Mouse (Mus musculus): ENCODE results near the gene Bin2. TPM values are rescaled to one million over a fixed set of nuclear protein-coding genes. Genes with fewer than 3 reads are reported as not detected.

The Bin2 gene
- total RNA-seq, 2 experiments from 2014 or later, result 5.6 to 6.2 TPM

DNA sequence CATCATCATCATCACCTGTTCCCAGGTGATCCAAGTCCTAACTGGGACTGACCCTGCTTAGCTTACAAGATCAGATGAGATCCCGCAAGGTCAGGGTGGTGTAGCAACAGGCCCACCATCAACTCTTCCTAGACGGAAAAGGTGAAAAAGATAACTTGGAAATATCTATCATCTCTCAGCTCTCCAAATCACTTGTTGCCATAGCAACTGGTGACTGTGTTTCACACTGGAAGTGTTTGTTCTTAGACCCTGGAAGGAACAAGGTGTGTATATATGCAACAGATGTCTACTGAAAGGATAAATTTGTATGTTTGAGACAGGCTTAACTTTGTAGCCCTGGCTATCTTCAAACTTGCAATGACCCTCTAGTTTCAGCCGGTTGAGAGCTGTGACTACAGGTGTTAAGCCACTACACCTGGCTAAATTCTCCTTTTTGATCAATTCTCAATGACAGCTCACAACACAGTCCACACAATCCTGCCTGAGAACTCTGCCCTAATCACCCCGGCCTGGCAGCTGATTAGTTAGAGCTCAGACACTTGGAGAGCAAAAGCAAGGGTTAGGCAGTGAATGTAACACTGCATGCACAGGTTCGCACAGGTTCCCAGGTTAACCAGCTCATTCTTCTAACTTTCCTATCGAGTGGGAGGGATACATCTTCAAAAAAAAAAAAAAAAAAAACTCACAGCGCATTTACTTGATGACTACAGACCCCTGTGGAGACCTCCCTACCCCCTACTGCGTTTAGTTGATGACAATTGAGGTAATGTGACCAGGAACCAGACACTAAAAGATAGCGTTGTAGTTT, 3.7 kb downstream of the Bin2 start:
- no peak for DNase-seq (ENCODE audit: low spot score in 2 of 2)
- intact Hi-C loops (cut with DNase I), result no loop called here

DNA sequence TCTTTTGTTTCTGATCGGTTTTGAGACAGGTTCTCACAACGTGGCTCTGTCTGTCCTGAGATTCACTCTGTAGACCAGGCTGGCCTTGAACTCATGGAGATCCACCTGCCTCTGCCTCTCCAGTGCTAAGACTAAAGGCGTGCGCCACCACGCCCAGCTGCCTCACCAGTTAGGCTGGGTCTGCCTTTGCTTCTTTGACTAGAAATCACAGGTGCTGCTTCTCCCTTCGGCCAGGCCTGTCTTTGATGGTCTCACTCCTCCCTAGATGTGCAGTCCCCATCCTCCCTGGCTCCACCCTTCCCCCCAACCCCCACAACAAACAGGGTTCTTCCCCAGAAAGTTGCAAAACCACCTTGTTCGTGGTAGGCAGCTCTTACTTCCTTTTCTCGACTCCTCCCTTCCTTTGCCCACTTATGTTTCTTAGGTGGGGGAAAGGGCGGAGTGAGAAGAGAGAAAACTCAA, 4.5 kb downstream of the Bin2 start:
- DNase-seq (ENCODE audit: low spot score in 2 of 2), result no peak
- intact Hi-C loops (cut with DNase I), result no loop called here

DNA sequence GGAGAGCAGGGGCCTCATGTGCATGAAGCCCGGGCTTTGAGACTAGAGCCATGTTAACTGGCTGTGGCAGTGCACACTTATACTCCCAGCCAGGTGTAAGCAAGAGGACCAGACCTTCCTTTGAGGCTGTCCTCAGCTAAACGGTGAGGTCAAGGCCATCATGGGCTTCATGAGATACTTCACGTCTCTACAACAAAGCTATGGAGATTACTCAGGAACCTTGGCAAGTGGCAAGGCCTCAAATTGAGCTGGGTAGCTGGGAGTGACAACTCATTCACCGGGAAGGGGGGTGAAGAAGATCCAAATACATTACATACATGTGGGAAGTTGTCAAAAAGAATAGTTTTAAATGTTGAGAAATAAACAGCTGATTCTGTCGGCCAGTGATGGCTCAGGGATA, 8.5 kb downstream of the Bin2 start:
- intact Hi-C loops (cut with DNase I), result no loop called here

DNA sequence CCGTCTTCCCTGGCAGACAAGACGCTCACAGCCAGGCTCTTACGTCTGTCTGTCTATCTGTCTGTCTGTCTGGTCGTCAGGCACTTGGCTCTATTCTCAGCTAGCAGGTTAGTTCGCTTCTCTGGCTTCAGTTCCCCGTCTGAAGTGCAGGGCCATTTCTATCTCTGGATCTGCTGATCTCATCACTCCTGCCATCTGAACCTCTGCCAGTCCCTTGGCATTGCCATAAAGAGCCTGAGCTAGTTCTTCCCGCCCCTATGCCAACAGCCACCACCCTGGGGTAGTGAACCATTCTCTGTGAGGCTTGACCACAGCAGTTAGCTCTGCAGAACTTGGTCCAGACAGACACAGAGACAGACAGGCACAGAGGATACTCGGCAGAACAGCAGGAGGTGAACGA, 9.0 kb downstream of the Bin2 start:
- DNase-seq (ENCODE audit: low spot score in 2 of 2), result peak; percentile 39 to 58

More for the DNA sequence above, 8.5 kb downstream of the Bin2 start:
- no peak for DNase-seq (ENCODE audit: low spot score in 2 of 2)

DNA sequence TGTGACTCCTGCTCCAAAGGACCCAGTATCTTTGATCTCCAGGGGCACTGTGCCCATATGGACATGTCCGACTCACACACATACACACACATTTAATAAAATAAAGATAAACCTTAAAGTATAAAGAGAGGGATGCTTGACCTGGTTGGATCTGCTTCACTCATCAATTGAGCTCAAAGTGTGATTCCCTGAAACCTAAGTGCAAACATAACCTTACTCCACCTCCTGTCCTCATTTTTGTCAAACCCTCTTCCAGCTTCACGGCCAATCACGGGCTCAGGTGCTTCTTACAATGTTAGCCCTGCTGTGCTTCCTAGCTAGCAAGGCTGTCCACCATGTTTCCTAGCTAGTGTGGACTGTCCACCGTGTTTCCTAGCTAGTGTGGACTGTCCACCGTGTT, 14.2 kb downstream of the Bin2 start:
- no peak for DNase-seq (ENCODE audit: low spot score in 2 of 2)
- intact Hi-C loops (cut with DNase I), result no loop called here

More for the DNA sequence above, 9.0 kb downstream of the Bin2 start:
- intact Hi-C loops (cut with DNase I), result no loop called here

DNA sequence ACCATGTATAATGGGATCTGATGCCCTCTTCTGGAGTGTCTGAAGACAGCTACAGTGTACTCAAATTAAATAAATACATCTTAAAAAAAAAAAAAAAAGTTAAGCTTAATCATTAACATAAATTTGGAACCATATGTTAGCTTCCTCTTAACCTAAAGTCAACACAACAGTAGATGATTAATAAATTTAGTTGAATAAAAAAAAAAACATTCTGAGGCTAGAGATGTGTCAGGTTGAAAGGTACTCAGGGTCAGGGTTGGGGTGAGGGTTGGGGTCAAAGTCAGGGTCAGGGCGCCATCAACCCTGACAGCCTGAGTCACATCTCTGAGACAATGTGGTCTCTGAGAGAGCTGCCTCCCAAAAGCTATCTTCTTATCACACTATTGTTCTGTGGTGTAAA, 15.1 kb downstream of the Bin2 start:
- intact Hi-C loops (cut with DNase I), result no loop called here
- no peak for DNase-seq (ENCODE audit: low spot score in 2 of 2)

DNA sequence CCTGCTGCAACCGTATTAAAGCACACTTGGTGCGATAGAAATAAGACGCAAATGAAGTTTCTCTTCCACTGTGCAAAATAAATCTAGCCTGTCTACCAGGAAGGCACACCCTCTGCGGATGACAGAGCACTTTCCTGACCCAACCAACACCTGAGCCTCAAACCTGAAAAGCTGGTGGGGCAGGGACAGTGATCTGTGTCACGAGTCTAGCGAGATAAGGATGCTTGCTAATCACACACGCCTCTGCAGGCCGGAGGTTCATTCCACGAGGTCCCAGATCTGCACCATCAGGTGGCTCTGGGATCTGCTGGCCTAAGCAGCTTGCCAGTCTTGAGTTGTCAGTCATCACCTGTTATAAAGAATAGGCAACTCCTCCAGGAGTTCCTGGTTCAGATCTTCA, 17.7 kb downstream of the Bin2 start:
- intact Hi-C loops (cut with DNase I), result no loop called here
- no peak for DNase-seq (ENCODE audit: low spot score in 2 of 2)

DNA sequence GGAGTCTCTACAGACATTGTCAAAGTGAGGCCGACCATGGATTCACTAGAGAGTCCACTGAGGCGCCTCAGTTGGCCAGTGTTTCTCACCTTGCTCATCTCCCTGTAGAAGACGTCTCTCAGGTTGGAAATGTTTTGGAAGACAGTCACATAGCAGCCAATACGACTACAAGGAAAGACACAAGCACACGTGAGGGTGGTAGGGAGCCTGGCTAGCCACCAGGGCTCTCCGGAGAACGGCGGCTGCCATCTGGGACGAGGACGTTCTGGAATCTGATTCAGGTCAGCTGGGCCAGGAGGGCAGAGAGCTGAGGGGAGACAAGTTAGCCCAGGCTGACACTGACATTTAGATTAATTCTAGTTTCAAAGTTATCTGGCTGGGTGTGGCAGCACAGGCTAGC, 19.2 kb downstream of the Bin2 start:
- intact Hi-C loops (cut with DNase I), result no loop called here
- no peak for DNase-seq (ENCODE audit: low spot score in 2 of 2)

DNA sequence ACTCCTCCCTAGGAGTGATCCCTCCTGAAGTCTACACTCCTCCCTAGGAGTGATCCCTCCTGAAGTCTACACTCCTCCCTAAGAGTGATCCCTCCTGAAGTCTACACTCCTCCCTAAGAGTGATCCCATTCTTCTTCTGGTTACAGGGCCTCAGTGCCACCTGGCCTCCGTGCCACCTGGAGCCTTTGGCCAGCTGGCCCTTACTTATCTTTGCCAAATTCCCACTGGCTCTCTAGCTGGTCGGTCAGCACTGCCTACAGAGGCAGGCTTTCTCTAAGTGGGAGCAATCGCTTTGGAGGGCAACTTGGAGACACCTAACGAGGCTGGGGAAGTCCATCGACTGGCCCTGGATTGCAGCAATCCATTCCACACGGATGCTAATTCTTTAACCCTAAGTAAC, 23.2 kb downstream of the Bin2 start:
- no peak for DNase-seq (ENCODE audit: low spot score in 2 of 2)
- intact Hi-C loops (cut with DNase I), result no loop called here

DNA sequence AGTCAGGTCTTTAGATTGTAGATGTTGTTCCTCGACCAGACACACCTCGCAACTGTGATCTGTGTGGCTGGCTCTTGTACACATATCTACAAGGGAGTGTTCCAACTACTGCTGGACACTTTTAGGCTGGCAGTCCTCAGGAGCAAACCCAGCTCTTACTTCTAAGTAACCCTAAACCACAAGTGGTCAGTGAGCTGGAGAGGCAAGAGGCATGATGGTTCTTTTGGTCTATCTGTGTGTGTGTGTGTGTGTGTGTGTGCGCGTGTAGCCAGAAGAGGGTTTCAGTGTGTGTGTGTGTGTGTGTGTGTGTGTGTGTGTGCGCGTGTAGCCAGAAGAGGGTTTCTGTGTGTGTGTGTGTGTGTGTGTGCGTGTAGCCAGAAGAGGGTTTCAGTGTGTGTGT, 26.9 kb downstream of the Bin2 start:
- no peak for DNase-seq (ENCODE audit: low spot score in 2 of 2)
- intact Hi-C loops (cut with DNase I), result no loop called here

DNA sequence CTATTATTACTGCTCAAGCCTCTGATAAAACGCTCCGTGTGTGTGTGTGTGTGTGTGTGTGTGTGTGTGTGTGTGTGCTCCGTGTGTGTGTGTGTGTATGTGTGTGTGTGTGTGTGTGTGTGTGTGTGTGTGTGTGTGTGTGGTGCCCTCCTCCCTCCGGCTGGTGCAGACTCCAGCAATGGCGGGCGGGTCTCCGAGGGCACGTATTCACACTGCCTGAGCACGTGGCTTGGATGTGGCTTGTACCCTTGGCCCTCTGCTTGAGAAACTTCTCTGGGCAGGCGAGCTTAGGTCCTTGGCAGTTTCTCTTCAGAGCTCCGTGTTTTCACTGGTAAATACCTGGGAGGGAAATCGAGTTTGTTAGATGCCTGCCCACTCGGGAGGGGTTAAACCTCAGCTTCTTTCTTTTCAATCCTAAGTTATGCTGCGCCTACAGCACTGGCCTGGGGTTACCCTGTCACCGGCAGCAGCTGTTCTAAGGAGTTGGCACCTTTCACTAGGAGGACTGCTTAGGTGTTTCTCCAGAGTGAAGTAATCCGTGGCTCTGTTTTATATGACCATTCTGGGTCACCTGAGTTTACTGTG, 28.0 kb downstream of the Bin2 start:
- intact Hi-C loops (cut with DNase I), result no loop called here
- no peak for DNase-seq (ENCODE audit: low spot score in 2 of 2)

DNA sequence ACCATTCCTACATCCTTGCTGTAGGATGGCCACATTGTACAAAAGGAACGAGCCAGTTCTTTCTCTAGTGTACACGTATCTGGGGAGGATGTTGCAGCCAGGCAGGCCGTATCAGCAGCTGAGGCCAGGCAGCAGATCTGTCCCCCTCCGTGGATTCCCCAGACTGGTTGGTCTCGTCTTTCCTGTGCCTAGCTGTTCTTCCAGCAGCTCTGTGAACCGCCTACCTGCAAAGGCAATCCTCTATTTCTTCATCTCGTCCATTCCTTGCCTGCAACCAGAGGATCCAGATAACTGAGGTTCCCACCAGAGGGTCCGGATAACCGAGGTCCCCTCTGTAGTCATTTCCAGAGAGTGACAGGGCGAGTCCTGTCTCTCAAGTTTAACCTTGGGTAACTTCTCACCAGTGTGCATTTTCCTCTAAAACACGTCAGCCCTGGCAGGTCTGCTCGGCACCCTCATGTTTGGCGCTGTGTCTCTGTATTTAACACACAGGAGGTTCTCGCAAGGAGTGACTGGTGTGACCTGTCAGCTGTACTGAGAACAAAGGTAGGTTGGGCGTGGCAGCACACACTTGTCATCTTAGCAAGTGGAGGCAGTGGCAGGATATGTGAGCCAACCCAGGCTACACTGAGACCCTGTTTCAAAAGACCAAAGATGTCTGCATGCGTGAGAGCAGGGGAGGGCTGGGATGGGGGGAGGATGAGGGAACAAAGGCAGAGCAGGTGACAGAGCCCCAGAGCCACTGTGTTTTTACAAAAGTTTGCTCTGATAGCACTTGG, 29.2 kb downstream of the Bin2 start:
- no peak for DNase-seq (ENCODE audit: low spot score in 2 of 2)
- intact Hi-C loops (cut with DNase I), result no loop called here

DNA sequence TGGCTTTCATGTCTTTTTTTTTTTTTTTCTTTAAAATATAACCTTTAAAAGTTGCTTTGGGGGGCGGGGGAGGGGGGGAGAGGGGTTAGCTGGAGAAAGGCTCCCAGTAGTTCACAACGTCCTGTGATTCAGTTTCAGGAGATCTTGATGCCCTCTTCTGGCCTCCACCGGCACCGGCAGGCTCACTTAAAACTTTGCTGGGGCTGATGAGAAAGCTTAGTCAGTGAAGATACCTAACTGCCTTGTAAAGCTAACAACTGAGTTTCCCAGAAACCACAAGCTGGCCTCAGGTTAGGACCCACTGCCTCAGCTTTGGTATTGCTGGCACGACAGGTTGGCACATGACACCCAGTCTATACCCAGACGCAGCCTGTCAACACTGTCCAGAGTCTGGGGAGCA, 31.7 kb downstream of the Bin2 start:
- intact Hi-C loops (cut with DNase I), result no loop called here
- no peak for DNase-seq (ENCODE audit: low spot score in 2 of 2)

DNA sequence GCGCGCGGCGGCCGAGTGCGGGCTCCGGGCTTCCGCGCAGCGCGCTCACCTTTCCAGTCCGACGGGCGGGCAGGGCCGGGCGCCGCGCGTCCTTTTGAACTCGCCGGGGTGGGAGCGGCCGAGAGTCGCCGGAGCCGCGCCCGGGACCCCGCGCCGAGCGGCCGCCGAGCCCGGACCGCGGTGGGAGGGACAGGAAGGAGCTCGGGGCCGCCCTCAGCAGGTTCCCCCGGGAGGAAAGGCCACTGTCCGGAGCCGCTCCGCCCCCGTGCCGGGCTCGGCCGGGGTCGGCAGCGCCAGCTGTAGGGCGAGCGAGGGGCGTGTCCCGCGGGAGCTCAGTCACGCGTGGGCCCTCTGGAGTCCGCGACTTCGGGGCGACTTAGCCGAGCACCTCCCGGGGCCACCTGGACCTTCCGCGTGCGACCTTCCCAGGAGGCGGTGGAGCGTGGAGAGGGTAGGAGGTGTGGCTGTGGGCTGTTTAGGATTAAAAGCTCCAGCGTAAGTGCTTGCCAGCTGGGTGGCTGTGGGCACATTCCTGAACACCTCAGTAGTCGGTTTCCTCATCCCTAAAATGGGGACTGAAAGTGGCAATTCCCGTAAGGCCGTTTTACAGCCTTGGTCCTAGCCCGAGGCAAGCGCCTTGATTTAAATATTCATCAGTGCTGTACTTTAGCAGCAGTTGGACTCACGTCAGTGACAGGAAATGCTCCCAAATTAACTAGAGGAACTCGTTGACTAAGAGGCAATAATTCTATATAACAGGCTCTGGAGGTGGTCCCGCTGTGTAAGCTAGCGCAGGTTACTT, 32.5 kb downstream of the Bin2 start, which contains the start of gene Smagp:
Gene Smagp (minus strand): TSS at position 241 of the 802 bp plus-strand sequence.
- DNase-seq (ENCODE audit: low spot score in 2 of 2), result no peak
- intact Hi-C loops (cut with DNase I), result no loop called here

DNA sequence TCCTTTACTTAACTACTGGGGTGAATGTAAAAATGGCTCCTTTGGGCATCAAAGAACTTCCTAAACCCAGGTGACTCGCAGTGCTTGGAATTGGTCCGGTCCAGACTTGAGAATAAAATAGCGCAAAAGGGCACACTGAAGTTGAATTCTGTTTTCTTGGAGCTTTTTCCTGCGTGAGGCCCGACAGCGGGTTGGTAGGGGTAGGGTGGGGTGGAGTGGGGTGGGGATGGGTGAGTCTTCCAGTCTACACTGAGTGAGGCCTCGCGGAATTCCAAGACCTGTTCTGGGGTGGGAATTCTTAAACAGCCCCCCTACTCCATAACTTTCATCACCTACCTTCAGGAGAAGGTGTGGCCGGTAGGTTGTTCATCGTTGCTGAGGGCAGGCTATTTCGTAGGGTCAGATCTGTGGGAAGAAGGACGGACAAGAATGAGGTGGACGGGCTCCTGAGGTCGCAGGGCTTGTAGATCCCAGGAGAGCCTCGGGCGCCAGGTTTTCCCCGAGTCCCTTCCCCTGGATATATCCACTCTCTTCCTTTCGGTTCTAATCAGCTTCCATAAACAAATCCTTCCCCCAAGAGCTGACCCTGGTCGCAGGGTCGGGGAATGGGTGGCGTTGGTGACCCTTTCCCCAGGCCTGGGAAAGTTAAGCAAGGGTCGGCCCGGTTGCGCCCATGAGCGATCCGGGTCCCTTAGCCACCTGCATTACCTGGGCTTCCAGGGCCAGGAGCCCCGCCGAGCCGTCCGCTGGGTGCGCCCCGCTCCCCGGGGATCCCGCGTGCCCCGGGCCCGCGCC, 33.3 kb downstream of the Bin2 start:
- intact Hi-C loops (cut with DNase I), result no loop called here
- DNase-seq (ENCODE audit: low spot score in 2 of 2), result no peak

DNA sequence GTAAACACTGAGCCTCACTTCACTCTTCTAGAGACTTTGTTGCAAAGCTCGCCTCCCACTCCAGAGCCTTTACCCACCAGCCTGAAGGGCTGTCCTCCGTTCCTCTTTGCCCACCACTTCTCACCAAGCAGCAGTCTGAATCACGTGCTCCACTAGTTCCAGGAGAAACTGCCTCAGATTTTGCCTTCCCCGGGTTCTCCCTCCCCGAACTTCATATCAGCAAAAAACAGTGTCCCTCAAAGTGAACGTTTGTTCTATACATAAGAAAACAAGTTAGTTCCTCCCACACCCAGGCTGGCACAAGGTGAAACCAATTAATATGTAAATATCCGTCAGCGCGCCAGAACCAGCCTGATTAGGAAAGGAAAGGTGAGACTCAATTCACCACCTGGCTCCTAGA, 34.1 kb downstream of the Bin2 start:
- no peak for DNase-seq (ENCODE audit: low spot score in 2 of 2)

DNA sequence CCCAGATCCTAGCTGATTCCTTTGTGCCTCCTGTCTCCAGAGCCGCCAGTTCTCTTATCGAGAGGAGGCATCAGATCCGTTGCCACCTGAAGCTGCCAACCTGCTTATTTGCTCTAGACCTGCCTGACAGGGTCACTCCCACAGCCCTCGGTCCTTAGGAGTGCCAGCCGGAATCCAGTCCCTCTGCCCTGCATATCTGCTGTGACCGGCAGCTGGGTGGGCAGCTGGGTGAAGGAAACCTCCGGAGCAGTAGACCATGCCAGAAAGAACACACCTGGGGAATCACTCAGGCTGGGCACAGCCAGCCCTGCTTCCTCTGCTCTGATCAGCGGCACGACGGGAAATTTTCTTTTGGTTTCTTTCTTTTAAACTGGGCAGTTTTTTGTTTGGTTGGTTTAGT, 36.0 kb downstream of the Bin2 start:
- DNase-seq (ENCODE audit: low spot score in 2 of 2), result no peak
- intact Hi-C loops (cut with DNase I), result no loop called here

More for the DNA sequence above, 34.1 kb downstream of the Bin2 start:
- intact Hi-C loops (cut with DNase I), result no loop called here

DNA sequence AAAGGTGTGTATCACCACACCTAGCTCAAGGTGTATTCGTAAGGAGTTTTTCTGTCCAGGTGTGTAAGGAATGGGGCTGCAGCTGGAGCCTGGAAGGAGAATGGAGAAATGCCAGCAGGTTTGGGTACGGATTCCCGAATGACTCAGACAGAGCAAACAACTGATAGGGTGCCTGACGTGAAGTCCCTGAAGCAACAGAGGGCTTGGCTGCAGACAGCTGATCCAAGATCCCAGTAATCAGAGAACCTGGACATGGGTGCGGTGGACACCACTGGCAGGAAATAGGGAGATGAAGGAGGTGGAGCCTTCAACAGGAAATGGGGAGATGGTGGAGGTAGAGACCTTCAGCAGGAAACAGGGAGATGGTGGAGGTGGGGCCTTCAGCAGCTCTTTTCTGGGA, 37.0 kb downstream of the Bin2 start:
- no peak for DNase-seq (ENCODE audit: low spot score in 2 of 2)
- intact Hi-C loops (cut with DNase I), result no loop called here

Measured in left cerebral cortex, postnatal 14 days (tissue).